ENCODE assay signal across 20 mouse cellular contexts in genomic region chr3:83751625-83752024, GRCm38 (mm10). TPM values are rescaled to one million over a fixed set of nuclear protein-coding genes. Genes with fewer than 3 reads are reported as not detected.
A peak's percentile ranks its signal among the peaks of the same experiment; 100 is the strongest.
DNase-seq lines count a peak whose midpoint lies in the region; ATAC-seq and TF ChIP-seq lines count a peak whose summit lies in the region.
"Had no signal": no experiment of that assay in that cellular context is flagged by ENCODE, and none has a peak within 500 bp of the region (broad histone marks: within the 10 kb centered on the region; RNA-seq: fewer than 3 reads in every experiment).

No protein-coding gene starts in this region.

- H3K27ac ChIP-seq in kidney, embryonic 14.5 days (ENCODE audit: low read depth, low read length) = no peak overlapping the region
- H3K27ac ChIP-seq in lung, embryonic 14.5 days (ENCODE audit: low read depth) = no peak overlapping the region
- H3K27ac ChIP-seq in midbrain, embryonic 10.5 days (replicated peaks) = no peak overlapping the region
- H3K27ac ChIP-seq: heart, embryonic 10.5 days; limb, embryonic 13.5 days; lung, embryonic 15.5 days; neural tube, embryonic 13.5 days had no signal

- DNase-seq in kidney, adult 9 months = peak; percentile 9
- DNase-seq in lung, embryonic 14.5 days = no peak
- no peak for DNase-seq in lung, adult 2 months
- DNase-seq in MEL-GATA-1-ER (ENCODE audit: extremely low read depth, low read depth) = peak; percentile 10
- DNase-seq in midbrain, embryonic 10.5 days (ENCODE audit: low spot score) = no peak
- DNase-seq: adrenal gland, postnatal 14 days; cerebellum, adult 8-10 months; embryo, embryonic 11 days; heart, postnatal 4 days; kidney, postnatal 36 days had no signal

- no peak for ATAC-seq in kidney, embryonic 14.5 days (ENCODE audit: low FRiP score, low TSS enrichment)
- ATAC-seq in lung, embryonic 14.5 days (ENCODE audit: insufficient read depth) = no peak
- ATAC-seq in megakaryocyte progenitor cell, adult 5-6 weeks (replicated peaks; ENCODE audit: poor library complexity) = peak; percentile 42
- ATAC-seq: forebrain, embryonic 14.5 days; inflammation-experienced regulatory T-cells, adult 6 months had no signal

- no peaks in the 10 kb centered on the region for H3K4me1 ChIP-seq in kidney, embryonic 14.5 days (ENCODE audit: control insufficient read depth, insufficient read depth, low read length)
- H3K4me1 ChIP-seq in lung, embryonic 14.5 days (ENCODE audit: insufficient read depth) = no peaks in the 10 kb centered on the region
- H3K4me1 ChIP-seq in lung, adult 2 months (ENCODE audit: control insufficient read depth, insufficient read depth, low read length) = no peaks in the 10 kb centered on the region
- H3K4me1 ChIP-seq in midbrain, embryonic 10.5 days = no peaks in the 10 kb centered on the region
- H3K4me1 ChIP-seq: heart, embryonic 10.5 days; lung, embryonic 15.5 days had no signal

- peak; percentile 49 for TF ChIP-seq CTCF in lung, embryonic 14.5 days (IDR thresholded peaks at IDR 0.05; ENCODE audit: low read depth)
- no peak for TF ChIP-seq CTCF in lung, adult 2 months (IDR thresholded peaks at IDR 0.05; ENCODE audit: insufficient read depth, low read length)

- H3K27me3 ChIP-seq in kidney, embryonic 14.5 days (ENCODE audit: control insufficient read depth, insufficient read depth, low read length) = no peaks in the 10 kb centered on the region
- H3K27me3 ChIP-seq in lung, embryonic 14.5 days (ENCODE audit: insufficient read depth, low read length) = no peaks in the 10 kb centered on the region
- no peaks in the 10 kb centered on the region for H3K27me3 ChIP-seq in midbrain, embryonic 10.5 days (ENCODE audit: low read depth, poor library complexity, severe bottlenecking)
- H3K27me3 ChIP-seq: lung, embryonic 15.5 days; neural tube, embryonic 13.5 days had no signal

- no peak overlapping the region for H3K4me2 ChIP-seq in kidney, embryonic 14.5 days (replicated peaks; ENCODE audit: low read depth, low read length)
- H3K4me2 ChIP-seq in lung, embryonic 14.5 days = no peak overlapping the region
- H3K4me2 ChIP-seq: limb, embryonic 13.5 days; lung, embryonic 15.5 days; neural tube, embryonic 13.5 days had no signal

- H3K4me3 ChIP-seq in kidney, embryonic 14.5 days (ENCODE audit: low read length) = no peak overlapping the region
- H3K4me3 ChIP-seq in lung, embryonic 14.5 days (ENCODE audit: low read depth, low read length) = no peak overlapping the region
- H3K4me3 ChIP-seq in lung, adult 2 months (replicated peaks; ENCODE audit: extremely low read depth, low read depth, low read length) = no peak overlapping the region
- no peak overlapping the region for H3K4me3 ChIP-seq in midbrain, embryonic 10.5 days
- H3K4me3 ChIP-seq: heart, embryonic 10.5 days; limb, embryonic 13.5 days; lung, embryonic 15.5 days; megakaryocyte, embryonic 14.5 days; neural tube, embryonic 13.5 days had no signal

- TF ChIP-seq POLR2A in lung, adult 2 months (IDR thresholded peaks at IDR 0.05; ENCODE audit: borderline replicate concordance, extremely low read depth, low read depth, low read length) = no peak

- no peak overlapping the region for H3K9ac ChIP-seq in kidney, embryonic 14.5 days (ENCODE audit: low read depth, low read length)
- H3K9ac ChIP-seq in lung, embryonic 14.5 days = no peak overlapping the region
- H3K9ac ChIP-seq: limb, embryonic 13.5 days; lung, embryonic 15.5 days; neural tube, embryonic 13.5 days had no signal

- H3K9me3 ChIP-seq in kidney, embryonic 14.5 days (ENCODE audit: control insufficient read depth, low read length) = no peaks in the 10 kb centered on the region
- H3K9me3 ChIP-seq in lung, embryonic 14.5 days (ENCODE audit: low read depth, low read length) = no peaks in the 10 kb centered on the region
- H3K9me3 ChIP-seq in midbrain, embryonic 10.5 days (replicated peaks) = no peaks in the 10 kb centered on the region
- H3K9me3 ChIP-seq: heart, embryonic 10.5 days; limb, embryonic 13.5 days; lung, embryonic 15.5 days; neural tube, embryonic 13.5 days had no signal

- WGBS in kidney, embryonic 14.5 days = 35% methylated on average over 2 of the region's 2 CpGs
- WGBS in lung, embryonic 14.5 days = 35% methylated on average over 2 of the region's 2 CpGs
- 28% methylated on average over 2 of the region's 2 CpGs for WGBS in lung, adult 2 months
- 59% methylated on average over 2 of the region's 2 CpGs for WGBS in midbrain, embryonic 10.5 days

- no peaks in the 10 kb centered on the region for H3K36me3 ChIP-seq in kidney, embryonic 14.5 days (ENCODE audit: control insufficient read depth, insufficient read depth, low read length)
- no peaks in the 10 kb centered on the region for H3K36me3 ChIP-seq in lung, embryonic 14.5 days (ENCODE audit: insufficient read depth)
- no peaks in the 10 kb centered on the region for H3K36me3 ChIP-seq in midbrain, embryonic 10.5 days
- H3K36me3 ChIP-seq: heart, embryonic 10.5 days; limb, embryonic 13.5 days; lung, embryonic 15.5 days; neural tube, embryonic 13.5 days had no signal

RNA-seq across cellular contexts. Expression of gene Sfrp2, which starts 14.5 kb away (rescaled TPM):
- 154 and 173 TPM in 2 replicates for polyA plus RNA-seq in kidney, embryonic 14.5 days (2014; fragmentation: Nextera tagmentation; extraction: Ambion mirVana)
- 87.3 and 92.3 TPM in 2 replicates for polyA plus RNA-seq in lung, embryonic 14.5 days (2014; fragmentation: Nextera tagmentation; extraction: Ambion mirVana)
- polyA plus RNA-seq in lung, adult 2 months (2012; rRNA removed) = 33.1 and 48.9 TPM in 2 replicates
- total RNA-seq in megakaryocyte progenitor cell, adult 5-6 weeks (2015) = not detected in 2 replicates
- total RNA-seq in megakaryocyte progenitor cell, adult 5-6 weeks (2017) = not detected in 2 replicates
- 129 and 187 TPM in 2 replicates for polyA plus RNA-seq in midbrain, embryonic 10.5 days (2016; fragmentation: Nextera tagmentation; extraction: Ambion mirVana)
- total RNA-seq: monocyte, adult 5-6 weeks had no signal

Comparison
In these comparisons a context has a peak if more than half of its experiments do, and no peak if none do; other contexts are left out.
1. DNase-seq: peak in kidney, adult 9 months (single experiment) and MEL-GATA-1-ER (single experiment); none in lung, embryonic 14.5 days (single experiment), lung, adult 2 months (single experiment) and midbrain, embryonic 10.5 days (single experiment).